Mouse (Mus musculus) adrenal gland, adult 18-20 months (tissue): ENCODE measurements around the gene Pde4b. TPM values are rescaled to one million over a fixed set of nuclear protein-coding genes. Genes with fewer than 3 reads are reported as not detected.

Experiments used
- DNase-seq, 2 experiments: peaks; one replicate each; pipeline ENCODE4 v3.0.0; 2021 to 2022; ENCODE audit warnings: low spot score in 2 of 2
- total RNA-seq, 2 experiments: library from RNA; stranded (reverse); gene quantifications; 1 replicate in 1 of 2; 2 replicates in 1 of 2; pipeline ENCODE4 v1.2.3; 2021

The Pde4b gene
- total RNA-seq, 2 experiments from 2014 or later, result 3.8 to 5.4 TPM

GRCm38 (mm10) chr4:102382763-102383505, 295.6 kb downstream of the Pde4b start:
- DNase-seq, result no peak

DNA sequence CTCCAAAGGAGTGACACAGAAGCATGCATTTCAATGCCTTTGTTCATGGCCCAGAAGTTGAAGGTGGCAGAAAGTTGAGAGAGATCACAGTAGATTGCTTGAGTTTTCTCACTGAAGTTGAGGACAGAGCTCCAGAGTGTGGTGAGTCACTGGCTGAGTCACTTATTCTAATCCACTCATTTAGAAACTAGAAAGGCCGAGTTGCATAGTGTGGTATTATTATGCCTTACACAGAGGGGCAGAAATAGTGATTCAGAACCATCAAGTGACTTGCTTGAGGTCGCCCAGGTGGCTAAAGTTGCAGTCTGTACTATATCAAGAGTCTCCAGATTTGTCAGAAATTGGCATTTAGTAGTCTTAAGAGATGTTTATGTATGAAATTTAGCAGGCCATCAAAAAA, 306.3 kb downstream of the Pde4b start:
- no peak for DNase-seq

- DNase-seq, result no peak
These were observed 310.0 kb downstream of the Pde4b start for GRCm38 (mm10) chr4:102397334-102397733.

DNA sequence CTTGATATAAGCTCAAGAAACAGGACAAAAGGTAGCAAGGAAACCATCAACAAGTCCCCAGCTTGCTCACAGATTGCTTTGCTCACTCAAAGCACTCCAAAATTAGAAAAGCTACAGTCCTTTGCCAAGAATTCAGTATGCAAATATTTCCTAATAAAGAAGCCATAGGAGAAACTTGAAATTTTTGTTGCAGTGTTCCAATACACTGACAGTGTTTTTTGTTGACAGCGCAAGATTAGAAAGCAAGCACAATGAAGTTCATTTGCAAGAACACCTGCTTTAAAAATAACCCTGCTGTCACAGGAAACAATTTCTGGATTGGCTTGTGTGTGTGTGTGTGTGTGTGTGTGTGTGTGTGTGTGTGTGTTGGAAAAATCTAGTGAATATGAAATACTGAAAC, 311.2 kb downstream of the Pde4b start:
- DNase-seq, result no peak

DNA sequence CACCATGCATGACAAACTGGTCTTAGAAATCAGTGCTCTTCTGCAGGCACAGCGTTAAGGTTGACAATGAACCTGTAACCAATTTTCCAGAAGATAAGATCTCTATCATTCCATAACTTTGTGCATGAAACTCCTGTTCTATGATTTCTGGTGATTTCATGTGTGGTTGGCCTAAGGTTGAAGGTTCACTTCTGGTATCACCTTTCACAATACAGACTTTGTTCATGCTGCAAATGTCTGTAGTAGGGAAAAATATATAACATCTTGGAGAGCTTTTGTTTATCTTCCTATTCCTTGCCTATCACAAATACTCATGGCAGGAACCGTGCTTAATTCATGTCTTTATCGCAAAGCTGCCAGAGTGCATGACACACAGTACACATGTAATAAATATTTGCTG, 319.5 kb downstream of the Pde4b start:
- no peak for DNase-seq

- no peak for DNase-seq
These were observed 320.8 kb downstream of the Pde4b start for GRCm38 (mm10) chr4:102408132-102408531.

DNA sequence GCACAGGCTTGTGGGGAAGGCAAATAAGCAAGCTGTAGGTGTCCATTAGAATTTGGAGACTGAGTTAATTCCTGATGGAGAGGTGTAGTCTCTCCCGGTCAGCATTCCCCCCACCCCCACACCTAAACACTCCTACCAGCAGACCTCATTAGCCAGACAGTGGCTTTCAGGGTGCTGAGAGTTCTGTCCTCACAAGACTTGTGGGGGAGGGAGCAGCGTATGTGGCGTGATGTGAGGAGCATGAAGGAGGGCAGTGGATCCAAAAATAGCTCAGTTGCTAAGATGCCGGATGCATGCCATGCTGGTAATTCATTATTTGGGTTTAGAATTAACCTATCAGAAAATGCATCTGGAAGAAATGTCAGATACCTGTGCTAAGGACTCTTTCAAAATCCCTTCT, 321.6 kb downstream of the Pde4b start:
- DNase-seq, result no peak

DNA sequence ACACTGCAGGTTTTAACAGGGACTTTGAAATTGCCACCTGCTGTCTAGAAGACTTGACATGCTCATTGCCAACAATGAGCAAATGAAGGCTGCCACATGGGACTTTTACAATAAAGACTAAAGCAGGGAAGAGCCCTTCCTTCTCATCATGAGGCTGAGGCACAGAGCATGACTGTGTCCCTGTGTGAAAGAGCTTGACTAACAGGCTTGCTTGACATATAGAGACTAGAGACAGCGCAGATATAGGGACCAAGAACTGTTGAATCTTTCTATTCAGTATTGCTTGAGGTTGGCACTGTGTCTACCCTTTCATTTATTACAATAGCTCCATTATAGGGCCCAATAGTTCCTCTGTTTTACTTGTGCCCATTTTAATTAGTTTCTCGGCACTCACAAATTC, 325.8 kb downstream of the Pde4b start:
- no peak for DNase-seq

DNA sequence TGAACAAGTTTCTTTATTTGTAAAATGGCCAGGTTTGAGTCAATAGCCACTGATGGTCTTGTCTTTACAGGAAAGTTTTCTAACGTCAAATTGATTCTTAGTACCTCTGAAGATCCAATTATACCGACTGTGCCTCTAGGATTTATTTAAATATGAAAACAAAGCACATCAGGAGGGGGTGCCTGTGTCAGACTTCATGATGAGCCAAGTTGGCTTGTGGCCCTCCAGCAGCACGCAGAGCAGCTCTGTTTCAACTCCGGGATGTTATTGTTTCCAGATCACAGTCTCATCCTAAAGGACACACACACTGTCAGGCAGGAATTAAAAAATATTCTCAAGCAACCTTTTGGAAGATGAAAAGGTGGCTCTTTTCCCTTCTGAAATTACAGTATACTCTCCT, 326.5 kb downstream of the Pde4b start:
- no peak for DNase-seq

DNA sequence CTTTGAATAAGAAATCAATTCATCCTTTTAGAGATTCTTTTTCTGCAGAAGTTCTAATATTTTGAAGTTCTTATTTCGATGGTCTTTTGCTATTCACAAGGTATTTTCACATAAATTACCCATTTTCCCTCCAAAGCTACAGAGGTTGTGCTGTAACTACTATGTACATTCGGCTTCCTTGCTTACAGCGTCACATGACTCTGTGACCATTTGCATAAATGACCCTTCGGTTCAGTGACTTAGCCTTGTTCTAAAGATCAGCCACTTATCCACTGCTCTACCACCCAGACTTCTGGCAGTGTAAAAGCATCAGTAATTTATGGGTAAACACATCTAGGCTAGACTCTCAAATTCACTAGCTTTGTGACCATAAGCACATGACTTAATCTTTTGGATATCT, 327.3 kb downstream of the Pde4b start:
- no peak for DNase-seq

- DNase-seq, result no peak
These were observed 333.6 kb downstream of the Pde4b start for GRCm38 (mm10) chr4:102420794-102421397.

DNA sequence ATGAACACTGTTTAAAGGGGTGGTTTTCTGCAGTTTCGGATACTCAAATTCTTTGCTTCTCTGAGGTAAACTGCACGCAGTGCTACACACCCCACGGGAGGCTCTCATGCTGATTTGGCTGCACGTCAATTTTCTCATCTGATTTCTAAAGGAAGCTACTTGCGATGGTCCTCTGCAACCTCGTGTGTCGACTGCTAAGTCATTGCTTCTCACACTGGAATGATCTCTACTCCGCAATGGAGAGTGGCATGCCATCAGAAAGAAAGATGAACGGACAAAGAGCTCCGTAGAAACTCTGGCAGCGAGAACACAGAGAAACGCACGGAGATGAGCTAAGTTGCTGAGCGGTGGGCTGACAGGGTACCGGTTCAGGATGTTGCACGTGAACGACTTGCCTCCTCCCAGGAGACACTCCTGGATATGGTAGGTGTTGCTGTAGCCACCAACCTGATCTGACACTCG, 334.1 kb downstream of the Pde4b start:
- no peak for DNase-seq

DNA sequence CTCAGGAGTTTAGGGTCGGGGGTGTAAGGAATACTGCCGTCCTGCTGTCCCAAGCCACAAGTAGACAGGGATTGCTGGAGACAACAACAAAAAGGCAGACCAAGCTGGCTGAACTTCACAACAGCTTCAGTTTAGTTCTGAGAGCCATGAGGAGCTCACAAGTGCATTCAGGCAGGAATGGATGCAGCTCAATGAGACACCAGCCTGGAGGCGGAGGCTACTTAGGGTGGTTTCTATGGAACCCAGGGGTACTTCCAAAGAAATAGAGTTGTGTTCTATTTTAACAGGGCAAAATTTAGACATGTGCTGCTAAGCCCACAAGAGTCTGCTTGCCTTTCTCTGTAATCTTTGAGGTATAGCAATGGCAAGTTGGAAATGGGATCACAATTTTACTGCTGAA, 336.8 kb downstream of the Pde4b start:
- no peak for DNase-seq

DNA sequence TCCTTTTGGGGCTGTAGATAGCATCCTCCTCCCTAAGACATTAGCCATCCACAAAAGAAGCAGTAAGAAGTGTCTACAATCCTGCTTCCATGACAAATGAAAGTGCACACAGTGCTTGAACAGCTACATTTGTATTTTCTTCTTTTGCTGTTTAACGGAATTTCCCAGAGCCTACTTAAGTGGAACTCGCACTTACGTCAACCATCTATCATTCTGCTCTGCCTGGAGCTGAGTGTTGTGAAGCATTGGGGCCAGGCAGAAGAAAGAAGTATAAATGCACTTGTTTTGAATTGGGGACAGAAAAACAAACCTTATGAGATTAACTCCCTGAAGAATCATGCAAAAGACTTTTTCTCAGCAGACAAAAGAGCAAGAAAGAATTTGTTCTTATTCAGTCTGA, 338.1 kb downstream of the Pde4b start:
- no peak for DNase-seq

DNA sequence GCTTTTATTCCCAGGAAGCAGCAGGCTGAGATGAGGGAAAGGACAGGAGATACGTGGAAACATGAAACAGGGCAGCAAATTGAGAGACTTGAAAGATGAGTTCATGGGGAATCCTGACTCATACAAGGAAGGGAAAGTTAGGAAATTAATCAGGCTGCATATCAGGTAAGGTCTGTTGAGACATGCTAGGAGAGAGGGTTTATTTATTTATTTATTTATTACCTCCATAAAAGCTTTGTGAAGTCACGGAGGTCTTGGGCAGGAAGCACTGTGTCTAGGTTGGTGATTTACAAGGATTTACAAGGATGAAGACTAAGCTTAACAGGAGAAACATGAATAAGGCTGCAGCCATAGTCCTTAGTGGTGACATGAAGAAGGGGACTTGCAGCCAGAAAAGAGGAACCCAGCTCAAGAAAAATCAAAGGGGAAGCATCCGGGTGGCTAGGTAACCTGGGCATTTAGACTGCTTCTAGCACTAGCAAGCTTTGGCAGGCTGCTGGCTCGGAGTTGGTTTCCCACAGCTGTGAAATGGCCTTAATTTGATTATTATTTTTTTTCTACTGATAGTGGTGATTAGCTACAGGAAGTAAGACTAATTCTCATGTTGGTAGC, 342.5 kb downstream of the Pde4b start:
- DNase-seq, result no peak

DNA sequence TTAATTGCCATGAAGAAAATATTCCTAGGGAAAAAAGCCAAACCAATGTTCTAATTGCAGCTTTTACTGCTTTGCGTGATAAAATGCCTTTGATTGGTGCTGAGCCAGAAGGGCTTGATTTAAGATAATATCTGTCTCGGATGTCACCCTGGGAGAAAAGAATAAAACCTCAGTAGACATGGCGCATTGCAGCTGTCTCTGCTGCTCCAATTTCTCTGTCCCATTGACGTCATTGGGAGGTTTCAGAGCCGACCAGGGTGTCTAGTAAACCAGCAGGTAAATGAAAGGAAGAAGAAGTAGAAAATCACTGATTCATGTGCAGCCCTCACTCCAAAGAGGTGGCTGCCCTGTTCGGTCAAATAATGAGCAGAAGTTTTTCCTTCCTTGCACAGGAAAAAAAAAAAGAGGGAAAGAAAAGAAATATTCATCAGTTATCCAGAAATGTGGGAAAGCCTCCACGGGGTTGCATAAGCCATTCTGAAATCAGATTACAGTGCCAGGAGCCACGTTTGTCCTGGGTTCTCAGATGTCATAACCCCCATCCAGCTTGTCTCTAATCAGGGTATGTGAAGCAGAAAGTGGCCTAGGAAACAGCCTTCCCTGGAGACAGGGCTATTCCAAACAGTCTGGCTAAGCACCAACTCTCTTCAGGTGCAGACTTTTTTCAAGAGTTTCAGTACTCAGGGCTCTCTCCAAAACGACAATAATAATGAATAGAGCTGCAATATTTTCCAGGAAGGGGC, 344.9 kb downstream of the Pde4b start:
- DNase-seq, result no peak

GRCm38 (mm10) chr4:102439401-102440118, 352.2 kb downstream of the Pde4b start:
- no peak for DNase-seq

DNA sequence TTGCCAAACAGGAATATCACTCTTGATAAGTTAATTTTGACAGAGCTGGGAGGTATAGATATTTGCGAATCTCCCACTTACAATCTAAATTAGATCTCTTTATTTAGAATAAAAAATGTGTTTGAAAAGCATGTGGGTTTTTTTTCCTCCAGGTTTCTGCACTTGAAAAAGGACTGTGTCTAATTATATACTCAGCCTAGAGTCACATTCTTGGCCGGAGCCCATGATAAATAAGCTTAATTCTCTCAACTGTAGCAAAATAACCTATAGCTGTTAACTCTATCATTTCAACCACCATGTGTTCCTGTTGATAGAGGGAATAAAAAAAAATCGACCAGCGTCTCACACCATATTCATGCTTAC, 352.8 kb downstream of the Pde4b start:
- DNase-seq, result no peak

DNA sequence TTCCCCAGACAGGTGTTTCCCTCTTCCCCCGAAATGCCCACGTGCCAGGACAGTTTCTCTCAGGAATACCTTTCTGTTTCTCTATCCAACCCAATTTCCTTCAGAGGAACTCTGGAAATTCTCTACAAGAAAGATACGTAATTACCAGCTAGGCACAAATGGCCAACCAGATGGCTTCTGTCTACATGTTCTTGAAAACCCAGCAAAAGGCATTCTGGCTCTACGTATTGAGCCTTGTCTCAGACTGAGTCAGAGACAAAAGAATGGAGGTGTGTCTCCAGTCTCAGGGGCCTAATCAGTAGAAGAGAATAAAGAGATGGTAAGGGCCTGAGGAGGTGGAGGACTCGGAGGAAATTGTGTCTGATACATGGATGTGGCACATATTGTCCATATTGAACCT, 356.2 kb downstream of the Pde4b start:
- DNase-seq, result no peak

DNA sequence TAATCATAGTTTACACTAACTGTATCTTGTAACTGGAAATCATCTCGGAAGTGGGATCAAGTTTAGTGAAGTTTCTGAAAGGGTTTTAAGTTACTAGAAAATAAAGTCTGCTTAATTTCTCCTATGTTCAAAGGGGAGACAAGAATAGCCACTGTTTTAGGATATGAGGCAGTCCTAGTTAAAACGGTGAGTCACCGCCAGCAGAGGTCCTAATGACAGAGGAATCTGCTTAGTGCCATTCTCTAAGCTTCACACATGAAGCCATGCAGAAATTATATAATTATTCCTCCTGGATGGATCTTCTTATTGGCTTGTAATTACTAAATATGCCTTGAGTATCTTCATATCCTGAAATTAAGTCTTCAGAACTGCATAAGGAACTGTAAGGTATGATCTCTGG, 357.2 kb downstream of the Pde4b start:
- DNase-seq, result no peak
